Mouse (Mus musculus): ENCODE data around the gene AL732309.1. TPM values are rescaled to one million over a fixed set of nuclear protein-coding genes. Genes with fewer than 3 reads are reported as not detected.

Gene AL732309.1
- polyA plus RNA-seq, 1 experiment from 2014 or later = 4.3 TPM

DNA sequence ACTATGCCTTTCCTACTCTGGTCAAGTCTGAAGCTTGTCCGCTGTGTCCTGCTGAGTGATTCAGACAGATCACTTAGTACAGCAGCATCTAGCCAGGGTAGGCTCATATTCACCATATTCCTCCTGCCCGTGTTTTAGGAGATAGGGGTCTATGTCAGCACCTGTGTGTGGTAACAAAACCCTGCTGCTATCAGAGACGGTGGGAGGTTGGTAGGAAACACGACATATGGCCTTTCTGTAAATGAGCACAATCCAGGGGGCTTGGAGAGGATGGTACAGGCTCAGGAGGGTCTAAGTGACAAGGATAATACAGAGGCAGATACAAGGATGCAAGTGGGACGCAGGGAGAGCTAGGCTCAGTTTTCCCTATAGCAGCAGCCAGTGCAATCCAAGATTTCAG, 17.1 kb downstream of the AL732309.1 start:
- WGBS = 81% methylated on average over 5 of the region's 5 CpGs
- no peak for TF ChIP-seq CTCF (IDR thresholded peaks at IDR 0.05)
- TF ChIP-seq EP300 (IDR thresholded peaks at IDR 0.05) = no peak
- Histone ChIP-seq H3K27ac (ENCODE audit: low read length) (no peak overlapping the region), H3K4me1 (ENCODE audit: insufficient read depth, low read depth, low read length) (peaks cover 6% of the 10 kb centered on the region; the same call in 1 of the 2 replicates), H3K9me3 (ENCODE audit: low read length) (no peaks in the 10 kb centered on the region), H3K4me3 (ENCODE audit: low read depth, low read length) (no peak overlapping the region), H3K9ac (replicated peaks; ENCODE audit: low read depth) (no peak overlapping the region), H3K36me3 (ENCODE audit: insufficient read depth, low read length) (no peaks in the 10 kb centered on the region), H3K4me2 (replicated peaks; ENCODE audit: low read depth, low read length) (no peak overlapping the region), H3K27me3 (replicated peaks; ENCODE audit: insufficient read depth, low read length) (no peaks in the 10 kb centered on the region; the same call in 1 of the 2 replicates)
- DNase-seq (ENCODE audit: low spot score) = no peak
- ATAC-seq = no peak

DNA sequence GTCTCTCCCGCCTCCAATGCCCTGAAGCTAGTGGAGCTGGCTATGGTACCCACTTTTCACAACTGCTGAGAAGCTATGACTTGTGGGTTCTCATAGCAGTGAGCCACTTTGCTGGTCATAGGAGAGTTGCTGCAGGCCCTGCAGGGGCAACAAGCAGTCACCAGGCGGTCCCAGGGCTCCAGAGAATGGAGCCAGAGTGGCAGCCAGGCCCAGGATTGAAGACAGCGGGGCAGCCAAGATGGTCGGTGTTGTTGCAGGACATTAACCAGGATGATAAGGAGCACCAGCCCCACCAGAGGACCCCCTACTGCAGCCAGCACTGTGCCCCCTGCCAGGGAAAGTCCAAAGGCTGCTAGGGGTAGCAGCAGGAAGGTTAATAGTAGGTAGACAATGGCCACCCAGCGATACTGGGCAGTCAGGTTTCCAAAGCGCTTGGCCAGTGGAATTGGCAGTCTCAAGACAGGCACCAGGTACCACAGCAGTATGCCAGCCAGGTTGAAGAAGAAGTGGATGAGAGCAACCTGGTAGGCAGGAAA, 17.6 kb downstream of the AL732309.1 start:
- Histone ChIP-seq H3K27me3 (replicated peaks; ENCODE audit: insufficient read depth, low read length) (no peaks in the 10 kb centered on the region; the same call in 1 of the 2 replicates), H3K4me2 (replicated peaks; ENCODE audit: low read depth, low read length) (no peak overlapping the region), H3K4me3 (ENCODE audit: low read depth, low read length) (no peak overlapping the region), H3K36me3 (ENCODE audit: insufficient read depth, low read length) (no peaks in the 10 kb centered on the region), H3K27ac (ENCODE audit: low read length) (peak overlapping the region; percentile 68; the same call in 1 of the 2 replicates), H3K9ac (replicated peaks; ENCODE audit: low read depth) (no peak overlapping the region), H3K9me3 (ENCODE audit: low read length) (no peaks in the 10 kb centered on the region), H3K4me1 (ENCODE audit: insufficient read depth, low read depth, low read length) (peaks cover 6% of the 10 kb centered on the region; the same call in 1 of the 2 replicates)
- 70% methylated on average over 6 of the region's 6 CpGs for WGBS
- ATAC-seq (no peak), DNase-seq (ENCODE audit: low spot score) (no peak)
- TF ChIP-seq CTCF (IDR thresholded peaks at IDR 0.05) (no peak), EP300 (IDR thresholded peaks at IDR 0.05) (no peak)

DNA sequence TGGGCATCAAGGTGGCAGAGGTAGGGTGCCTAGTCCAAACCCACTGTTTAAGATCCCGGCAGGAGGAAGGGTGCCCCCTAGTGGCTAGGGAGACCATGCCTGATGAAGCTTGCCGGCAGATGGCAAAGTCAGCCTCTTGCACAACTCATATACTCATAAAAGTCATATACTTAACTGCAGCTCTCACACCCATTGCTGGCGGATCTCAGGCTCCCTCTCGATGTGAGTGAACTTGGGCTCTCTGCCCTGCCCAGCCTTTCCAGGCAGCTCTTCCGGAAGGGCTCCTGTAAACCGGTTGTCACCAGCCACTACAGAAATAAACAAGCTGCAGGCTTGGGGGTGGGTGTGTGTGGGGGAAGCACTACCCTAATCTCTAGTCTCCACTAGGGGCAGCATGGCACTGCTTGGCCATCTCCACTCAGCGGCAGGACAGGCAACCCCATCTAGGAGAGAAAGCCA, 18.2 kb downstream of the AL732309.1 start:
- Histone ChIP-seq H3K27ac (ENCODE audit: low read length) (peak overlapping the region; percentile 72), H3K4me2 (replicated peaks; ENCODE audit: low read depth, low read length) (peak overlapping the region; percentile 35), H3K36me3 (ENCODE audit: insufficient read depth, low read length) (no peaks in the 10 kb centered on the region), H3K9me3 (ENCODE audit: low read length) (no peaks in the 10 kb centered on the region), H3K4me3 (ENCODE audit: low read depth, low read length) (no peak overlapping the region), H3K4me1 (ENCODE audit: insufficient read depth, low read depth, low read length) (peaks cover 6% of the 10 kb centered on the region; the same call in 1 of the 2 replicates), H3K27me3 (replicated peaks; ENCODE audit: insufficient read depth, low read length) (no peaks in the 10 kb centered on the region; the same call in 1 of the 2 replicates), H3K9ac (replicated peaks; ENCODE audit: low read depth) (no peak overlapping the region)
- ATAC-seq (peak; percentile 57), DNase-seq (ENCODE audit: low spot score) (peak; percentile 98)
- TF ChIP-seq EP300 (IDR thresholded peaks at IDR 0.05) (peak; percentile 87; the same call in 1 of the 2 replicates), CTCF (IDR thresholded peaks at IDR 0.05) (peak; percentile 78)
- 0% methylated on average over 7 of the region's 7 CpGs for WGBS

DNA sequence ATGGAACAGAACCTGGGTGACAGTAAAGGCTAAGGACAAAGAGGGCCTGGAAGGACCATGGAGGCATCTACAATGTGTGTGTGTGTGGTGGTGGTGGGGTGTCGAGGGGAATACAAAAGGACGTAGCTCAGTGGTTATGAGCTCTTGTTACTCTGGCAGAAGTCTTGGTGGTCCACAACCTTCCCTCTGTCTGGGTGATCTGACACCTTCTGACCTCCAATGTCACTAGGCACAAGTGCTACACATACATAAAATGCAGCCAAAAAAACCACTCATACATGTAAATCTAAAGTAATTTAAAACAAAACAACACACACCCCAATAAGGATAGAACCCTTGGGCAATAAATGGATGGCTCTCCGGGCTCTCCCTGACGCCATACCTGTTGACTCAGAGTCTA, 19.3 kb downstream of the AL732309.1 start:
- DNase-seq (ENCODE audit: low spot score) (no peak), ATAC-seq (no peak)
- Histone ChIP-seq H3K9ac (replicated peaks; ENCODE audit: low read depth) (no peak overlapping the region), H3K9me3 (ENCODE audit: low read length) (no peaks in the 10 kb centered on the region), H3K4me3 (ENCODE audit: low read depth, low read length) (no peak overlapping the region), H3K4me1 (ENCODE audit: insufficient read depth, low read depth, low read length) (peaks cover 6% of the 10 kb centered on the region; the same call in 1 of the 2 replicates), H3K27me3 (replicated peaks; ENCODE audit: insufficient read depth, low read length) (no peaks in the 10 kb centered on the region; the same call in 1 of the 2 replicates), H3K36me3 (ENCODE audit: insufficient read depth, low read length) (no peaks in the 10 kb centered on the region), H3K27ac (ENCODE audit: low read length) (no peak overlapping the region), H3K4me2 (replicated peaks; ENCODE audit: low read depth, low read length) (no peak overlapping the region)
- WGBS = 95% methylated on average over 4 of the region's 4 CpGs
- TF ChIP-seq CTCF (IDR thresholded peaks at IDR 0.05) = no peak
- TF ChIP-seq EP300 (IDR thresholded peaks at IDR 0.05) = no peak

DNA sequence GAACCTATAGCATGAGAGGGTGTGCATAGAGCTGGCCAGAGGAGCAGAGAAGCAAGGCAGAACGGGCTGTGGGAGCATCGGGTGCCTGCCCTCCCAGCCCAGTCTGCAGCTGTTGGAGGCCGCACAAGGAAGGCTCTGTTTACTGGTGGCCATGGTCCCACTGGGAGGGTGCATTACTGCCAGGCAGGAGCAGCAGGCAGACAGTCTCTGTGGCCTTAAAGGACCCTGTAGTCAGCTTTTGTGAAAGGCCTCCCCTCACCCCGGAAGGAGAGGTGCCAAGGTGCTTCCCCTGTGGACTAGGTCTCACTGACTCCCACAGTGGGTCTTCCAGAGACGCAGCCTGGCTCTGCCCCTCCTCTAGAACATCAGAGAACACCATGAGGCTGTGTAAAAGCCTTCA, 19.8 kb downstream of the AL732309.1 start:
- Histone ChIP-seq H3K27ac (ENCODE audit: low read length) (no peak overlapping the region), H3K4me3 (ENCODE audit: low read depth, low read length) (no peak overlapping the region), H3K36me3 (ENCODE audit: insufficient read depth, low read length) (peaks cover 1% of the 10 kb centered on the region; the same call in 1 of the 2 replicates), H3K4me2 (replicated peaks; ENCODE audit: low read depth, low read length) (no peak overlapping the region), H3K4me1 (ENCODE audit: insufficient read depth, low read depth, low read length) (peaks cover 6% of the 10 kb centered on the region; the same call in 1 of the 2 replicates), H3K9ac (replicated peaks; ENCODE audit: low read depth) (no peak overlapping the region), H3K9me3 (ENCODE audit: low read length) (no peaks in the 10 kb centered on the region), H3K27me3 (replicated peaks; ENCODE audit: insufficient read depth, low read length) (no peaks in the 10 kb centered on the region; the same call in 1 of the 2 replicates)
- DNase-seq (ENCODE audit: low spot score) (no peak), ATAC-seq (no peak)
- TF ChIP-seq EP300 (IDR thresholded peaks at IDR 0.05) = no peak
- TF ChIP-seq CTCF (IDR thresholded peaks at IDR 0.05) = no peak
- WGBS = 82% methylated on average over 5 of the region's 5 CpGs

DNA sequence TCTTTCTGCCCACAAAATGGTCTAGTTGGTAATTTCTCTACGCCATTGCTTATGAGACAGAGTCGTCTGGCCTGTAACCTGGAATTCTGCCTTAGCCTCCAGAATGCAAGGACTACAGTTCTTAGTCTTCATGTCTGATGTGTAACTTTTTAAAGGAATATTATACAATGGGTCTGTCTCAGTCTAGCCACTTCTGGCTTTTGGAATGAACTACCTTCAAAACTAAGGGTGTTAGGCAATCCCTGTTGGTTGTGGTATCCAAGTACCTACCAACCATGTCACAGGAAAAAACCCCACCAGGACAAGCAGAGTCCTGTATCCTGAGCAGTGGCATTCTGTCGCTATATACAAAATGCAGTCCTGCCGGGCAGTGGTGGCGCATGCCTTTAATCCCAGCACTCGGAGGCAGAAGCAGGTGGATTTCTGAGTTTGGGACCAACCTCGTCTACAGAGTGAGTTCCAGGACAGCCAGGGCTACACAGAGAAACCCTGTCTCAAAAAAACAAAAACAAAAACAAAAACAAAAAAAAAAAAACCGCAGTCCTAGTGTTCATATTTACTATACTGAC, 20.8 kb downstream of the AL732309.1 start:
- Histone ChIP-seq H3K9me3 (ENCODE audit: low read length) (no peaks in the 10 kb centered on the region), H3K9ac (replicated peaks; ENCODE audit: low read depth) (no peak overlapping the region), H3K4me2 (replicated peaks; ENCODE audit: low read depth, low read length) (peak overlapping the region; percentile 55), H3K27ac (ENCODE audit: low read length) (peak overlapping the region; percentile 93), H3K27me3 (replicated peaks; ENCODE audit: insufficient read depth, low read length) (no peaks in the 10 kb centered on the region; the same call in 1 of the 2 replicates), H3K4me3 (ENCODE audit: low read depth, low read length) (peak overlapping the region; percentile 46; the same call in 1 of the 2 replicates), H3K4me1 (ENCODE audit: insufficient read depth, low read depth, low read length) (peaks cover 6% of the 10 kb centered on the region; the same call in 1 of the 2 replicates), H3K36me3 (ENCODE audit: insufficient read depth, low read length) (peaks cover 9% of the 10 kb centered on the region)
- no peak for TF ChIP-seq CTCF (IDR thresholded peaks at IDR 0.05)
- no peak for TF ChIP-seq EP300 (IDR thresholded peaks at IDR 0.05)
- 65% methylated on average over 8 of the region's 8 CpGs for WGBS
- ATAC-seq = no peak
- DNase-seq (ENCODE audit: low spot score) = no peak
